In the genomic region with DNA sequence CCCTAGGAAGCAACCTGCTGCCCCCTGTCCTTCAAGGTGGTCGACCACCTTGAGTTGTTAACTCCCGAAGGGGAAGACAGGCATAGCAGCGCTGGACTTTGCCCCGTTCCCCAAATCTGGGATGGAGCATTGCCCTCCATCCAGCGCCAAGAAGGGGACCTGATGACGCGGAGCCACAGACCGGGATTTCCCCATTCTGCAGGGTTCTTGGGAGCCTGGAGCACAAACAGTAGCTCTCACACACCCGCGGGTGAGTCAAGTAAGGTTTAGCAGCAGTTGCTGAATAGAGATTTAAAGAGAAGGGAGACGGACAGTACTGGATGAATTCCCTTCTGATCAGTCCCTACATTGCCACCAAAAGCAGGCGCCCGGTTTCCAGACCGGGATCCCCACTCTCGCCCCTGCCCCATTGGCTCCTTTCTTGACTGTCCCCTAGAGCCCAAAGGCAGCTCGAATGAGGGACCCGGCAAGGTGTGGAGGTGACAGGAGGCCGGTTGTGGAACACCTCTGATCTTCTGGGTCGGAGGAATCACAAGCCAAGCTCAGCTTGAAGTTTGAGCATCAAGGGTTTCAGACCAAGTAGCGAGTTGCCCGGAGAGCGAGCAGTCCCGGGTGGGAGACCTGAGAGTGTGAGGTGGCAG, we compare ENCODE assay signal across 8 mouse cellular contexts. TPM values are rescaled to one million over a fixed set of nuclear protein-coding genes. Genes with fewer than 3 reads are reported as not detected.
DNase-seq lines count a peak whose midpoint lies in the region; ATAC-seq and TF ChIP-seq lines count a peak whose summit lies in the region.

No protein-coding gene starts in this region.

- intact Hi-C loops in heart, adult 2 months (cut with DNase I) = no loop called here

- peaks cover 56% of the 10 kb centered on the region for H3K27me3 ChIP-seq in heart, embryonic 12.5 days (replicated peaks)
- H3K27me3 ChIP-seq in heart, adult 2 months (ENCODE audit: control insufficient read depth, insufficient read depth, low read length) = peaks cover 5% of the 10 kb centered on the region; the same call in 1 of the 2 replicates
- peaks cover 38% of the 10 kb centered on the region for H3K27me3 ChIP-seq in forebrain, embryonic 12.5 days
- peaks cover 43% of the 10 kb centered on the region for H3K27me3 ChIP-seq in limb, embryonic 14.5 days (ENCODE audit: control insufficient read depth, insufficient read depth, low read length)
- peaks cover 23% of the 10 kb centered on the region for H3K27me3 ChIP-seq in stomach, embryonic 15.5 days (replicated peaks)

- 3% methylated on average over 23 of the region's 23 CpGs for WGBS in heart, embryonic 12.5 days
- WGBS in heart, adult 2 months = 7% methylated on average over 23 of the region's 23 CpGs
- 4% methylated on average over 23 of the region's 23 CpGs for WGBS in forebrain, embryonic 12.5 days
- 5% methylated on average over 22 of the region's 23 CpGs for WGBS in limb, embryonic 14.5 days
- WGBS in stomach, embryonic 15.5 days = 5% methylated on average over 23 of the region's 23 CpGs

- no peak for TF ChIP-seq POLR2A in heart, adult 2 months (IDR thresholded peaks at IDR 0.05; ENCODE audit: insufficient read depth, low read depth, low read length)
- TF ChIP-seq POLR2A in limb, embryonic 14.5 days (IDR thresholded peaks at IDR 0.05; ENCODE audit: borderline replicate concordance, extremely low read depth, insufficient read depth, insufficient read length) = no peak

- no peaks in the 10 kb centered on the region for H3K9me3 ChIP-seq in heart, embryonic 12.5 days (replicated peaks)
- H3K9me3 ChIP-seq in ES-E14 (ENCODE audit: control insufficient read depth, insufficient read depth, low read depth, low read length) = no peaks in the 10 kb centered on the region
- no peaks in the 10 kb centered on the region for H3K9me3 ChIP-seq in forebrain, embryonic 12.5 days
- no peaks in the 10 kb centered on the region for H3K9me3 ChIP-seq in limb, embryonic 14.5 days (ENCODE audit: control insufficient read depth, low read length)
- no peaks in the 10 kb centered on the region for H3K9me3 ChIP-seq in stomach, embryonic 15.5 days

- no peak overlapping the region for H3K27ac ChIP-seq in heart, embryonic 12.5 days (ENCODE audit: poor library complexity, severe bottlenecking)
- H3K27ac ChIP-seq in heart, adult 2 months = no peak overlapping the region
- no peak overlapping the region for H3K27ac ChIP-seq in ES-E14 (ENCODE audit: insufficient read depth, low read depth, low read length, poor library complexity, severe bottlenecking)
- H3K27ac ChIP-seq in forebrain, embryonic 12.5 days = no peak overlapping the region
- H3K27ac ChIP-seq in limb, embryonic 14.5 days (replicated peaks; ENCODE audit: low read depth, low read length) = no peak overlapping the region
- H3K27ac ChIP-seq in stomach, embryonic 15.5 days = no peak overlapping the region; the same call in 1 of the 2 replicates

- TF ChIP-seq EP300 in heart, adult 2 months (IDR thresholded peaks at IDR 0.05; ENCODE audit: insufficient read depth, low read depth, low read length) = no peak

- H3K9ac ChIP-seq in heart, embryonic 12.5 days = peak overlapping the region; percentile 71
- H3K9ac ChIP-seq in heart, adult 2 months (ENCODE audit: low read depth, low read length) = no peak overlapping the region
- peak overlapping the region; percentile 33; the same call in 1 of the 2 replicates for H3K9ac ChIP-seq in ES-E14 (ENCODE audit: insufficient read depth, low read depth, low read length, poor library complexity, severe bottlenecking)
- H3K9ac ChIP-seq in forebrain, embryonic 12.5 days = peak overlapping the region; percentile 66
- H3K9ac ChIP-seq in limb, embryonic 14.5 days (ENCODE audit: low read depth, low read length, severe bottlenecking) = peak overlapping the region; percentile 50
- peak overlapping the region; percentile 16; the same call in 1 of the 2 replicates for H3K9ac ChIP-seq in stomach, embryonic 15.5 days

- no peak for TF ChIP-seq CTCF in heart, adult 2 months (IDR thresholded peaks at IDR 0.05)

- peak; percentile 10; the same call in 1 of the 2 replicates for ATAC-seq in heart, embryonic 12.5 days (ENCODE audit: insufficient number of reproducible peaks, low FRiP score)
- ATAC-seq in forebrain, embryonic 12.5 days (ENCODE audit: low FRiP score) = no peak
- no peak for ATAC-seq in limb, embryonic 14.5 days (ENCODE audit: low FRiP score, low read depth)
- no peak for ATAC-seq in stomach, embryonic 15.5 days (ENCODE audit: insufficient read depth, low FRiP score, low read depth)

- no peaks in the 10 kb centered on the region for H3K4me1 ChIP-seq in heart, embryonic 12.5 days (replicated peaks)
- H3K4me1 ChIP-seq in heart, adult 2 months (ENCODE audit: control insufficient read depth, insufficient read depth, low read length) = no peaks in the 10 kb centered on the region
- 0 out of 4 replicates have a peak, but pooled peaks cover 0 to 3% of the 10 kb centered on the region in 2 experiments for H3K4me1 ChIP-seq in ES-E14 (ENCODE audit: control insufficient read depth in 2 of 2, insufficient read depth in 2 of 2, low read length in 2 of 2, poor library complexity in 1 of 2)
- peaks cover 6% of the 10 kb centered on the region for H3K4me1 ChIP-seq in forebrain, embryonic 12.5 days
- H3K4me1 ChIP-seq in limb, embryonic 14.5 days (ENCODE audit: control insufficient read depth, insufficient read depth, low read length) = no peaks in the 10 kb centered on the region
- H3K4me1 ChIP-seq in stomach, embryonic 15.5 days = no peaks in the 10 kb centered on the region; the same call in 1 of the 2 replicates

- H3K4me2 ChIP-seq in heart, embryonic 12.5 days = peak overlapping the region; percentile 92
- peak overlapping the region; percentile 92 for H3K4me2 ChIP-seq in forebrain, embryonic 12.5 days
- H3K4me2 ChIP-seq in limb, embryonic 14.5 days (replicated peaks; ENCODE audit: low read depth, low read length, severe bottlenecking) = peak overlapping the region; percentile 83
- peak overlapping the region; percentile 85 for H3K4me2 ChIP-seq in stomach, embryonic 15.5 days

- H3K79me2 ChIP-seq in heart, adult 2 months (replicated peaks; ENCODE audit: control insufficient read depth, insufficient read depth, low read length) = no peaks in the 10 kb centered on the region

- in situ Hi-C loops in ES-E14 (cut with MboI; ENCODE audit: low sequenced_read_pairs in 2 of 2, unreplicated experiment in 2 of 2) = no loop called here

- peak overlapping the region; percentile 62 for H3K4me3 ChIP-seq in heart, embryonic 12.5 days
- no peak overlapping the region; the same call in 1 of the 2 replicates for H3K4me3 ChIP-seq in heart, adult 2 months
- peak overlapping the region; percentile 60 to 68 for H3K4me3 ChIP-seq in ES-E14 (ENCODE audit: insufficient read depth in 1 of 2, low read depth in 1 of 2, low read length in 2 of 2, poor library complexity in 1 of 2, severe bottlenecking in 1 of 2)
- peak overlapping the region; percentile 60 for H3K4me3 ChIP-seq in forebrain, embryonic 12.5 days (replicated peaks)
- H3K4me3 ChIP-seq in limb, embryonic 14.5 days (replicated peaks; ENCODE audit: low read length) = peak overlapping the region; percentile 49
- peak overlapping the region; percentile 54 for H3K4me3 ChIP-seq in stomach, embryonic 15.5 days (replicated peaks)

- no peaks in the 10 kb centered on the region for H3K36me3 ChIP-seq in heart, embryonic 12.5 days
- H3K36me3 ChIP-seq in heart, adult 2 months (ENCODE audit: control insufficient read depth, insufficient read depth, low read length) = no peaks in the 10 kb centered on the region
- H3K36me3 ChIP-seq in ES-E14 (ENCODE audit: control insufficient read depth, insufficient read depth, low read length, poor library complexity, severe bottlenecking) = no peaks in the 10 kb centered on the region
- H3K36me3 ChIP-seq in forebrain, embryonic 12.5 days (replicated peaks) = no peaks in the 10 kb centered on the region
- no peaks in the 10 kb centered on the region for H3K36me3 ChIP-seq in limb, embryonic 14.5 days (ENCODE audit: control insufficient read depth, insufficient read depth, low read length)
- H3K36me3 ChIP-seq in stomach, embryonic 15.5 days = no peaks in the 10 kb centered on the region

- DNase-seq in heart, adult 2 months = no peak
- DNase-seq in ES-E14 (ENCODE audit: low read depth, low spot score) = no peak
- no peak for DNase-seq in limb, embryonic 14.5 days (ENCODE audit: low spot score)
- no peak for DNase-seq in adrenal gland, postnatal 14 days
- no peak for DNase-seq in c-Kit-positive CD71-positive TER-119-positive erythroid progenitor cells, embryonic 14.5 days (ENCODE audit: low spot score)

TF ChIP-seq in ES-E14, 5 proteins besides CTCF, POLR2A, EP300 and RAD21:
- TF ChIP-seq ZC3H11A (IDR thresholded peaks at IDR 0.05; ENCODE audit: borderline replicate concordance, low read depth, low read length) = no peak
- TF ChIP-seq HCFC1 (IDR thresholded peaks at IDR 0.05; ENCODE audit: borderline replicate concordance, insufficient read depth, low read length) = no peak
- TF ChIP-seq ZNF384 (IDR thresholded peaks at IDR 0.05; ENCODE audit: low read depth, low read length) = no peak
- TF ChIP-seq CHD2 (IDR thresholded peaks at IDR 0.05; ENCODE audit: low read depth, low read length) = no peak
- TF ChIP-seq MAFK (IDR thresholded peaks at IDR 0.05; ENCODE audit: insufficient read depth, low read depth, low read length) = no peak

RNA-seq across cellular contexts. Expression of a gene that starts 0.7 kb away (rescaled TPM):
- 4.3 and 4.7 TPM in 2 replicates for polyA plus RNA-seq in heart, embryonic 12.5 days (2016; fragmentation: Nextera tagmentation; extraction: Ambion mirVana)
- total RNA-seq in heart, adult 2 months (2021) = 1 to 10 TPM in 1 of 2 experiments, under 1 TPM in 1; 0.93 to 1.1 TPM
- 1.00 and 1.5 TPM in 2 replicates for polyA plus RNA-seq in heart, adult 2 months (2012; rRNA removed)
- 3.9 and 5.4 TPM in 2 replicates for total RNA-seq in ES-E14 (2012; rRNA removed)
- polyA plus RNA-seq in forebrain, embryonic 12.5 days (2016; fragmentation: Nextera tagmentation; extraction: Ambion mirVana) = 0.90 and 1.6 TPM in 2 replicates
- 3.0 TPM in 2 replicates for polyA plus RNA-seq in limb, embryonic 14.5 days (2012; rRNA removed)
- 1.0 and 1.2 TPM in 2 replicates for polyA plus RNA-seq in limb, embryonic 14.5 days (2014; fragmentation: Nextera tagmentation; extraction: Ambion mirVana)
- polyA plus RNA-seq in stomach, embryonic 15.5 days (2015; fragmentation: Nextera tagmentation; extraction: Ambion mirVana) = 3.1 and 3.6 TPM in 2 replicates
- total RNA-seq in adrenal gland, postnatal 14 days (2021) = 0.49 and 0.74 TPM in 2 replicates
